Mouse (Mus musculus) midbrain, embryonic 14.5 days (tissue): ENCODE measurements around the gene Aym1. TPM values are rescaled to one million over a fixed set of nuclear protein-coding genes. Genes with fewer than 3 reads are reported as not detected.
A peak's percentile ranks its signal among the peaks of the same experiment; 100 is the strongest.
"Not testable (repeated sequence)": the region's sequence is repeated elsewhere in the genome, so short reads cannot be mapped to it uniquely, and the experiment has no call there.

Experiments
- ATAC-seq: fragments of 200-750 bp; cut with Nextera tagmentation; 2 replicates; pipeline ENCODE4 v1.8.0; 2017; ENCODE audit warnings: moderate number of reproducible peaks, moderate library complexity; ENCODE audit not compliant: low FRiP score, low TSS enrichment
- DNase-seq: peaks from one replicate; pipeline ENCODE4 v3.0.0-alpha.2; 2015
- H3K27ac ChIP-seq: fragments of 300-500 bp; sonication (generic); replicated peaks from 2 replicates; pipeline ENCODE4 v1.5.1; 2014; ENCODE audit warnings: mild to moderate bottlenecking, low read depth, low read length, moderate library complexity
- H3K27me3 ChIP-seq: fragments of 300-500 bp; sonication (generic); 2 replicates; pipeline ENCODE4 v1.6.1; 2014; ENCODE audit warnings: low read length, control low read depth, mixed read lengths; ENCODE audit not compliant: control insufficient read depth, insufficient read depth
- H3K36me3 ChIP-seq: fragments of 300-500 bp; sonication (generic); 2 replicates; pipeline ENCODE4 v1.6.1; 2014; ENCODE audit warnings: low read length, control low read depth; ENCODE audit not compliant: control insufficient read depth, insufficient read depth
- H3K4me1 ChIP-seq: fragments of 300-500 bp; sonication (generic); 2 replicates; pipeline ENCODE4 v1.6.1; 2014; ENCODE audit warnings: mild to moderate bottlenecking, antibody characterized with exemption, low read length, control low read depth; ENCODE audit not compliant: control insufficient read depth, insufficient read depth
- H3K4me2 ChIP-seq: fragments of 300-500 bp; sonication (generic); 2 replicates; pipeline ENCODE4 v1.6.1; 2014; ENCODE audit warnings: mild to moderate bottlenecking, low read length, moderate library complexity
- H3K4me3 ChIP-seq: fragments of 300-500 bp; sonication (generic); replicated peaks from 2 replicates; pipeline ENCODE4 v1.5.1; 2014; ENCODE audit warnings: low read depth, low read length
- H3K9ac ChIP-seq: fragments of 300-500 bp; sonication (generic); replicated peaks from 2 replicates; pipeline ENCODE4 v1.6.1; 2014; ENCODE audit warnings: mild to moderate bottlenecking, low read length, moderate library complexity
- H3K9me3 ChIP-seq: fragments of 300-500 bp; sonication (generic); 2 replicates; pipeline ENCODE4 v1.6.1; 2016; ENCODE audit warnings: low read length, control low read depth, mixed read lengths; ENCODE audit not compliant: control insufficient read depth
- WGBS: fragments of 180-500 bp; shearing (Covaris S2); extraction: QIAGEN DNeasy Blood & Tissue Kit; methylation state at CpG from one replicate; pipeline ENCODE4 v1.1.7; 2014; 5-methylcytosine and 5-hydroxymethylcytosine counted together
- polyA plus RNA-seq: library from polyadenylated mRNA; unstranded; fragments of >200 nt; fragmentation: Nextera tagmentation; extraction: Ambion mirVana; gene quantifications from 2 replicates; pipeline ENCODE4 v1.2.1, GENCODE M21; 2014

Aym1 gene
- polyA plus RNA-seq, 1 experiment from 2014 or later = not detected

DNA sequence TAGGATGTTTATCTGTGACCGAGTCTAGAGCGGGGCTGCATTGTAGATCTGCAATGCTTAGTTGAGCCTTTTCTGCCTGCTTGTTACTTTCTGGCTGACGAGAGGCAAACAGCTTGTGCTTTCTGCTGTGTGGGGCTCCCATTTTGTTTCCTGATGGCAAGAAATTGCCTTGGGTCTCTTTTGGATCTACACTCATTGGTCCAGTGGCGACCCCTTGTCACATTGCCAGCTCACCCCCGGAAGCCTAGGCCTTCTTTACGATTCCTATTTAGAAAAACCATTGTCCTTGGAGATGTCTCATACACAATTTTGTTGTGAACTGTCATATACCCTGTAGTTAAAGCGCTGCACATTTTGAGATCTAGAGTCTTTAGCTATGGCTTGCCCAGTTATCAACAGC, 4.2 kb downstream of the Aym1 start:
- no peak overlapping the region for H3K4me3 ChIP-seq
- H3K4me1 ChIP-seq = no peaks in the 10 kb centered on the region
- H3K36me3 ChIP-seq = no peaks in the 10 kb centered on the region
- 80% methylated on average over 7 of the region's 7 CpGs for WGBS
- no peaks in the 10 kb centered on the region for H3K9me3 ChIP-seq
- ATAC-seq (no peak), DNase-seq (no peak)
- H3K27ac ChIP-seq = no peak overlapping the region
- no peaks in the 10 kb centered on the region for H3K27me3 ChIP-seq
- no peak overlapping the region for H3K9ac ChIP-seq
- H3K4me2 ChIP-seq = no peak overlapping the region

DNA sequence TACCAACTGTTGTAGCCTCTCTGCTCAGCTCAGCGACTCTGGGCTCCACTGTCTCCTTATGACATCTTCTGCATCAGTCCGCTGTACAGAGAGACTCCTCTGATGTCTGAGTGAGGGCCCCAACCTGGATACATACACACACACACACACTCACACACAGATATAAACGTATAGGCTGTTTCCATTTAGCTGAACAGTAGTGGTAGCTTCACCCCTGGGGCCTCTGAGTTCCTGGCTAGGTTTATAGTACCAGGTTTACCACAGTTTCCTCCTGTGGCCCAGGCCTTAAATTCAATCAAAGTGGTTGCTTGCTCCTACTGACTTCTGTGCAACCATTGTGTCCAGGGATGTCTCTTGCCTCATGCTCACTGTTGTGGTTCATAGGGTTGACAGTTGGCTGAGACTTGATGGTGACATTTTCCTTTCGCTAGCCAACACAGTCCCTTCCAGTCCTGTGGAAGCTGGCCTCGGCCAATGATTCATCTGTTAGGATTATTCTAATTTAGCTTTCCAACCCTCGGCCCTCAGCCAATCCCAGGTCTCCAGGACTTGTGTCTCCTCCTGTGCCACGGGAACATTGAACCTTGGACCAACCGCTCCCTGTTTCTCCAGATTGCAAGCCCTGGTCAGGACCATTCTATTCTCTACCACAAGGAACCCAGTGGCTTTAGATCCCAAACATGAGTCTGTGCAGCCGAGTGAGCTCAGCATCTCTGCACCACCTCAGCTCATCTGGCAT, 5.3 kb downstream of the Aym1 start:
- Histone ChIP-seq H3K4me1 (no peaks in the 10 kb centered on the region), H3K27ac (no peak overlapping the region), H3K4me3 (no peak overlapping the region), H3K9me3 (no peaks in the 10 kb centered on the region), H3K36me3 (no peaks in the 10 kb centered on the region), H3K27me3 (no peaks in the 10 kb centered on the region), H3K4me2 (no peak overlapping the region), H3K9ac (no peak overlapping the region)
- WGBS = 77% methylated on average over 9 of the region's 9 CpGs
- ATAC-seq (no peak), DNase-seq (no peak)

DNA sequence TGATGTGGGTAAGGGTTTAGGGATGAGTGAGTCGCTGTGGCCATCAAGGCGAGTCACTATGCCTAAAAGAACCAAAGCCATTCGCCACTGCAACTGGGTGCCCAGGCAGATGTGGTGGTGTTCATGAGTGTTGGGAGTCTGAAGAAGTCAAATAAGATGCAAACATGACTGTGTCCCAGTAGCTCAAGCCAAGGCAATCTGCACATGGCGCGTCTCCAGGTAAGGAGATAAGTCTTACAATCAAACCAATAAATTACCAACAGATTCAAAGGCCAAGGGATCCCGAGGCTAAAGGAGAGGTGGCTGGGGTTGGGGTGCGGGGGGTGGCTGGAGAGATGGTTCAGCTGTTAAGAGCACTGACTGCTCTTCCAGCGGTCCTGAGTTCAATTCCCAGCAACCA, 6.1 kb downstream of the Aym1 start:
- no peaks in the 10 kb centered on the region for H3K9me3 ChIP-seq
- no peak overlapping the region for H3K9ac ChIP-seq
- no peaks in the 10 kb centered on the region for H3K36me3 ChIP-seq
- no peak overlapping the region for H3K4me2 ChIP-seq
- H3K27ac ChIP-seq = no peak overlapping the region
- H3K4me1 ChIP-seq = no peaks in the 10 kb centered on the region
- no peak overlapping the region for H3K4me3 ChIP-seq
- no peak for DNase-seq
- no peaks in the 10 kb centered on the region for H3K27me3 ChIP-seq
- no peak for ATAC-seq
- 91% methylated on average over 8 of the region's 8 CpGs for WGBS

DNA sequence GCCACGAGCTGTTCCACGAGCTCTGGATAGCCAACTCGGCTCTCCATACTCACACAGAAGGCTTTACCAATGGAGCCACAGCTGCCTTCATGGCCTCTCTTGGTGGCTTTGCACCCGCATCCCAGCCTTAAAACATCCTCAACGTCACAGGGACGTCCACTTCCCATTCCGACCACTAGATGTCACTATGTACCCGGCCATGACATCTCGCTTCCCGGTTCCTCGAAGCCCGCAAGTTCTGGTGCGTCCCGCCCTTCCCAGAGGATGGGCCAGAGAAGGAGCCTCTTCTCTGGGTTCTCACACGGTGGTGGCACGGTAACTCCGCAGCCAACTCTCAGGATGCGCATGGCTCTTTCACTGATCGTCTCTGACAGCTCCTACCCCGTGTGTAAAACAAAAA, 8.8 kb downstream of the Aym1 start:
- no peaks in the 10 kb centered on the region for H3K4me1 ChIP-seq
- WGBS = 4% methylated on average over 20 of the region's 20 CpGs
- H3K27ac ChIP-seq = no peak overlapping the region
- H3K9ac ChIP-seq = no peak overlapping the region
- H3K9me3 ChIP-seq = no peaks in the 10 kb centered on the region
- H3K4me3 ChIP-seq = no peak overlapping the region
- H3K36me3 ChIP-seq = no peaks in the 10 kb centered on the region
- DNase-seq = peak; percentile 91
- no peaks in the 10 kb centered on the region for H3K27me3 ChIP-seq
- no peak overlapping the region for H3K4me2 ChIP-seq
- no peak for ATAC-seq

DNA sequence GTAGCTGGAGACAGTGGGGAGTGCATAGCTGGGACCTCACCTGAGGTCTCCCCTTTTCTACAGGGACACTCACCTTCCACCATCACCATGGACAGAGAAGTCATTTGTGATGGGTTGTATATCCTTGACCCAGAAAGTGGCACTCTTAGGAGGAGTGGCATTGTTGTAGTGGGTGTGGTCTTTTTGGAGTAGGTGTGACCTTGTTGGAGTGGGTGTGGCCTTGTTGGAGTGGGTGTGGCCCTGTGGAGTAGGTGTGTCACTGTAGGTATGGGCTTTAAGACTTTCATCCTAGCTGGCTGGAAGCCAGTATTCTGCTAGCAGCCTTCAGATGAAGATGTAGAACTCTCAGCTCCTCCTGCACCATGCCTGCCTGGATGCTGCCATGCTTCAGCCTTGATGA, 10.6 kb downstream of the Aym1 start:
- not testable (repeated sequence) for H3K4me1 ChIP-seq, H3K9me3 ChIP-seq, H3K36me3 ChIP-seq, H3K9ac ChIP-seq, H3K4me3 ChIP-seq, DNase-seq, H3K4me2 ChIP-seq, H3K27me3 ChIP-seq, ATAC-seq, H3K27ac ChIP-seq

DNA sequence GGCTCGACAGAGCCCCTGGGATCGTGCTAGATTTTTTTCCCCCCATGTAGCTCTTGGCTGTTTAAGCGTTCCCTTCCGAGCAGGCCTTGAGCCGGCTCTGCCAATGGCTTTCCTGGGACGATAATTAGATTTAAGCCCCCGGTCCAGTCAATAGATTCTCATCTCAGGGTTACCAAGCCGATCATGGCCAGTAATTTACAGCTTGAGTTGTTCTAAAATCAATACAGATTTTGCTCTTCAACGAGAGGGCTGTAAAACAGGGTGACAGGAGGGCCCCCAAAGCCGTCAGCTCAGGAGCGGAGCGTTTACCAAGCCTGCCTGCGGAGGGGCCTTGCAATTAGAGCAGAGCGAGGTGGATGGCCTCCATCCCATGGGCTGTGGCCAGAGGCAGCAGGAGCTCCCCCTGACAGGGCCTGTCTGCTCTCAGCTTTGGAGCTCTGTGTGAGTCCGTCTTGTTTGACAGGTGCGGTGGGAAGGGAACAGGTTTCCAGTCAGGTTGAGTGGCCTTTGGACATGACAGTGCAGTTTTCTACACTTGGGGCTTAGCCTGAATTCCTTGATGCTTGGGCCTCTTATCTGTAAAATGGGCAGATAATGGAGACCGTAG, 12.3 kb downstream of the Aym1 start:
- Histone ChIP-seq H3K36me3 (no peaks in the 10 kb centered on the region), H3K27me3 (no peaks in the 10 kb centered on the region), H3K9ac (no peak overlapping the region), H3K4me2 (no peak overlapping the region), H3K9me3 (no peaks in the 10 kb centered on the region), H3K4me1 (peaks cover 11% of the 10 kb centered on the region), H3K4me3 (no peak overlapping the region), H3K27ac (no peak overlapping the region)
- ATAC-seq (no peak), DNase-seq (no peak)
- 77% methylated on average over 17 of the region's 17 CpGs for WGBS

DNA sequence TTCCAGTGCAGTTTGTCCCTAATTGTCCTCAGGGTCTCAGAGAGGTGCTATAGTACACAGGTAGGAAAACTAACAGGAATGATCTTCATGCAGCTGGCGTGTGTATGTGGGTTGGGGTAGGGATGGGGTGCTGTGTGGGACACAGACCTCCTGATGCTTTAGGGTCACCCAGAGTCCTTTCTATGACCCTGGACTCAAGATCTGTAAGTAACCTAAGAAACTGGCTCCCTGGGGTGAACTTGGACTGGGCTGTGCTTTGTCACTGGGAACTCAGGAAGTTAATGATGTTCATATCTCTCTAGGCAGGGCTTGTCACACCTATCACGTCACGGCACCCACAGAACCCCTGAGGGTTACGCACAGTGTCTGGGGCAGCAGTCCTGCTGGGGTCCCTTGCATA, 15.4 kb downstream of the Aym1 start:
- Histone ChIP-seq H3K4me1 (peaks cover 11% of the 10 kb centered on the region), H3K36me3 (no peaks in the 10 kb centered on the region), H3K27me3 (no peaks in the 10 kb centered on the region), H3K9ac (peak overlapping the region; percentile 46), H3K9me3 (no peaks in the 10 kb centered on the region), H3K4me3 (no peak overlapping the region), H3K4me2 (peak overlapping the region; percentile 64), H3K27ac (peak overlapping the region; percentile 73)
- ATAC-seq (no peak), DNase-seq (no peak)
- WGBS = 58% methylated on average over 4 of the region's 4 CpGs

DNA sequence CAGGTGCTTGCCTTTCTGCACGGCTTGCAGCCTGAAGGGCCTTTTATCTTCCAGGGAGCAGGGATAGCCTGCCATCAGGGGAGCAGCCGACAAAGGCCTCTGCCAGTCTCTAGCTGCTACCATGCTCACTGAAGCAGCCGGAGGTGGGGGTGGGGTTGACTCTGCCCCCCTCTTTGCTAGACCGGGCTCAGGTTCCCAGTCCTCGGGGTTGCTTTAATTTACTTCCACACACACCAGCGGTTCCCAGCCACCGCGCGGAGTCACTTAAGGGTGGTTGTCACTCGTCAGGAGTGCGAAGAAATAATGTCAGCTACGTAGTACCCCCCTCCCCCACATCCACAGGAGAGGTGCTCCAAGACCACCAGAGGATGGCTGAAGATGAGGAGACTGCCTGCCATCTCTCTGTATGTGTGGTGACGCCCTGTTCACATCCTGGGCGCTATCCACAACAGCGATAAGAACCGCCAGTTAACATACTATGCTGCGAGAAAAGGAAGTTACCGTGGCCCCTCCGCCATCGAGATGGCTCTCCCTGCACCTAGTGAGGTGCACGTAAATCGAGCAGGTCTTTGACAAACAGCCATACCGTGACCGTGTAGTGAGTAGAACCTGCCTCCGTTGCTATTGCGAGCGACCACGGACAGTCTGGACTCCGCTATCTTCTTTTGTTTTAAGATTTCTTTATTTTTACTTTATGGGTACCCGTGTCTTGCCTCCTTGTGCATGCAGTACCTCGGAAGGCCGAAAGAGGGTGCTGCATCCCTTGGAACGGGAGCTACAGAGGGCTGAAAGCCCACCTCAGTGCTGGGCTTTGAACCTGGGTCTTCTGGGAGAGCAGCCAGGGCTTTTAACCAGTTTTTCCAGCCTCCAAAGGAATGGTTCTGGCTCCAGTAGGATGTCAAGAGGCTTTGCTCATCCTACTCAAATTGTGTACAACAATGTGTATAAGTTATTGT, 16.2 kb downstream of the Aym1 start:
- H3K4me3 ChIP-seq = peak overlapping the region; percentile 32
- DNase-seq = peak; percentile 89
- peak overlapping the region; percentile 73 for H3K27ac ChIP-seq
- no peaks in the 10 kb centered on the region for H3K27me3 ChIP-seq
- H3K9ac ChIP-seq = peak overlapping the region; percentile 46
- ATAC-seq = peak; percentile 63
- H3K4me2 ChIP-seq = peak overlapping the region; percentile 64
- no peaks in the 10 kb centered on the region for H3K9me3 ChIP-seq
- H3K4me1 ChIP-seq = peaks cover 11% of the 10 kb centered on the region
- H3K36me3 ChIP-seq = no peaks in the 10 kb centered on the region
- 2% methylated on average over 33 of the region's 33 CpGs for WGBS
